Mouse (Mus musculus): Measurements from ENCODE around the gene Rps7. TPM values are rescaled to one million over a fixed set of nuclear protein-coding genes. Genes with fewer than 3 reads are reported as not detected.
A peak's percentile ranks its signal among the peaks of the same experiment; 100 is the strongest.

Gene Rps7
- polyA plus RNA-seq, 1 experiment from 2014 or later: 1,014 TPM

- no peaks in the 10 kb centered on the region for H3K27me3 ChIP-seq (ENCODE audit: control insufficient read depth, insufficient read depth, low read length)
- 71% methylated on average over 1 of the region's 1 CpGs for WGBS
- no peak overlapping the region for H3K4me2 ChIP-seq (replicated peaks; ENCODE audit: low read depth, low read length)
- no peak overlapping the region for H3K9ac ChIP-seq (replicated peaks; ENCODE audit: low read depth, low read length)
- no peak overlapping the region for H3K27ac ChIP-seq (ENCODE audit: low read length)
- H3K9me3 ChIP-seq (ENCODE audit: control insufficient read depth, low read depth, low read length): no peaks in the 10 kb centered on the region
- no peaks in the 10 kb centered on the region for H3K4me1 ChIP-seq (ENCODE audit: control insufficient read depth, insufficient read depth, low read length)
- no peak for ATAC-seq (ENCODE audit: insufficient number of reproducible peaks, insufficient read depth, low FRiP score, low read depth)
- H3K4me3 ChIP-seq (ENCODE audit: low read depth, low read length): no peak overlapping the region
- no peaks in the 10 kb centered on the region for H3K36me3 ChIP-seq (ENCODE audit: control insufficient read depth, insufficient read depth, low read length)
Observed at GRCm38 (mm10) chr12:28603494-28603893, 32.3 kb downstream of the Rps7 start.

- H3K9me3 ChIP-seq (ENCODE audit: control insufficient read depth, low read depth, low read length): no peaks in the 10 kb centered on the region
- no peak overlapping the region for H3K27ac ChIP-seq (ENCODE audit: low read length)
- no peaks in the 10 kb centered on the region for H3K4me1 ChIP-seq (ENCODE audit: control insufficient read depth, insufficient read depth, low read length)
- H3K27me3 ChIP-seq (ENCODE audit: control insufficient read depth, insufficient read depth, low read length): no peaks in the 10 kb centered on the region
- no peaks in the 10 kb centered on the region for H3K36me3 ChIP-seq (ENCODE audit: control insufficient read depth, insufficient read depth, low read length)
- H3K4me3 ChIP-seq (ENCODE audit: low read depth, low read length): no peak overlapping the region
- H3K9ac ChIP-seq (replicated peaks; ENCODE audit: low read depth, low read length): no peak overlapping the region
- no peak overlapping the region for H3K4me2 ChIP-seq (replicated peaks; ENCODE audit: low read depth, low read length)
- no peak for ATAC-seq (ENCODE audit: insufficient number of reproducible peaks, insufficient read depth, low FRiP score, low read depth)
- 25% methylated on average over 4 of the region's 4 CpGs for WGBS
Observed at GRCm38 (mm10) chr12:28602259-28602658, 33.5 kb downstream of the Rps7 start.

DNA sequence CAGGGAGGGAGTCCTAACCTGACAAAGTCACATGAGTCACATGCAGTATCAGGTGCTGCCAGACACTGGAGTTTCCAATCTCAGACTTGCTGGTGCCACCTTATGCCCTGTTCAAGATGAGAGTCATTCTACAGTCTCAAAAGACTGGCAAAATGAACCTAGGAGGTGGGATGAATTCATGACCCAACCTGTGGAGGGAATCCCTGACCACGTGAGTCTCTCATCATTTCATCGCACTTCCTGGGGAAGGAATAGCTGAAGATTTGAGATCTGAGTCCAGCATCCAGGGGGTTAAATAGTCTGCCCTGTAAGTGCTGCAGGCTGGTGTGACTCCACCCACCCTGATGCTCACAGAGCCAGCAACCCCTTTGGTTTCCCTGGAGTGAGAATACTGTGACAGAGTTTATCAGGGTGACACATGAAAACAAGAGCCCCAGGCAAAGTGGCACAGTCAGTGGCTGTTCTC is 37.2 kb downstream of the Rps7 start:
- Histone ChIP-seq H3K4me3 (ENCODE audit: low read depth, low read length) (no peak overlapping the region), H3K4me1 (ENCODE audit: control insufficient read depth, insufficient read depth, low read length) (no peaks in the 10 kb centered on the region), H3K9me3 (ENCODE audit: control insufficient read depth, low read depth, low read length) (no peaks in the 10 kb centered on the region), H3K9ac (replicated peaks; ENCODE audit: low read depth, low read length) (no peak overlapping the region), H3K27ac (ENCODE audit: low read length) (no peak overlapping the region), H3K27me3 (ENCODE audit: control insufficient read depth, insufficient read depth, low read length) (no peaks in the 10 kb centered on the region), H3K4me2 (replicated peaks; ENCODE audit: low read depth, low read length) (no peak overlapping the region), H3K36me3 (ENCODE audit: control insufficient read depth, insufficient read depth, low read length) (no peaks in the 10 kb centered on the region)
- WGBS: 55% methylated on average over 2 of the region's 2 CpGs
- no peak for ATAC-seq (ENCODE audit: insufficient number of reproducible peaks, insufficient read depth, low FRiP score, low read depth)

DNA sequence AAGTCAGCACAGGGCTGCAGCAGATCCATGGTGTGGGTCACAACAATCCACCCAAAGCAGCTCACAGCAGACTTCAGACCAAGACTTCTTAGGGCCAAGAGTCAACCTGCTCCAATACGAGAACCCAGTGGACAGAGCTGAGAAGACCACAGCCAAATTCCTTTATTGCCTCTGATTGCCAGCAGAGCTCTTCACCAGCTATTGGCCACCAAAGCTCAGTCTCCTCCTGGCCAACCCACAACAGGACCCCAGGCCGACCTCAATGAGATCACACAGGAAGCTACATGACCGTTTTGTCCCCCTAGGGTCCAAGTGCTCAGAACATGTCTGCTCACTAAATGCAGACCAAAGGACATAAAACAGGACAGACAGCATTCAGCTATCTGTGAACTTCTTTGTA is 37.6 kb downstream of the Rps7 start:
- Histone ChIP-seq H3K36me3 (ENCODE audit: control insufficient read depth, insufficient read depth, low read length) (no peaks in the 10 kb centered on the region), H3K9me3 (ENCODE audit: control insufficient read depth, low read depth, low read length) (no peaks in the 10 kb centered on the region), H3K4me3 (ENCODE audit: low read depth, low read length) (no peak overlapping the region), H3K27me3 (ENCODE audit: control insufficient read depth, insufficient read depth, low read length) (no peaks in the 10 kb centered on the region), H3K27ac (ENCODE audit: low read length) (no peak overlapping the region), H3K4me2 (replicated peaks; ENCODE audit: low read depth, low read length) (no peak overlapping the region), H3K4me1 (ENCODE audit: control insufficient read depth, insufficient read depth, low read length) (no peaks in the 10 kb centered on the region), H3K9ac (replicated peaks; ENCODE audit: low read depth, low read length) (no peak overlapping the region)
- no peak for ATAC-seq (ENCODE audit: insufficient number of reproducible peaks, insufficient read depth, low FRiP score, low read depth)
- WGBS: 61% methylated on average over 3 of the region's 3 CpGs

GRCm38 (mm10) chr12:28597699-28598098 is 38.1 kb downstream of the Rps7 start:
- H3K4me3 ChIP-seq (ENCODE audit: low read depth, low read length): no peak overlapping the region
- H3K9ac ChIP-seq (replicated peaks; ENCODE audit: low read depth, low read length): no peak overlapping the region
- H3K4me1 ChIP-seq (ENCODE audit: control insufficient read depth, insufficient read depth, low read length): no peaks in the 10 kb centered on the region
- no peak for ATAC-seq (ENCODE audit: insufficient number of reproducible peaks, insufficient read depth, low FRiP score, low read depth)
- H3K9me3 ChIP-seq (ENCODE audit: control insufficient read depth, low read depth, low read length): no peaks in the 10 kb centered on the region
- WGBS: 84% methylated on average over 9 of the region's 9 CpGs
- no peak overlapping the region for H3K27ac ChIP-seq (ENCODE audit: low read length)
- H3K4me2 ChIP-seq (replicated peaks; ENCODE audit: low read depth, low read length): no peak overlapping the region
- H3K36me3 ChIP-seq (ENCODE audit: control insufficient read depth, insufficient read depth, low read length): no peaks in the 10 kb centered on the region
- no peaks in the 10 kb centered on the region for H3K27me3 ChIP-seq (ENCODE audit: control insufficient read depth, insufficient read depth, low read length)

DNA sequence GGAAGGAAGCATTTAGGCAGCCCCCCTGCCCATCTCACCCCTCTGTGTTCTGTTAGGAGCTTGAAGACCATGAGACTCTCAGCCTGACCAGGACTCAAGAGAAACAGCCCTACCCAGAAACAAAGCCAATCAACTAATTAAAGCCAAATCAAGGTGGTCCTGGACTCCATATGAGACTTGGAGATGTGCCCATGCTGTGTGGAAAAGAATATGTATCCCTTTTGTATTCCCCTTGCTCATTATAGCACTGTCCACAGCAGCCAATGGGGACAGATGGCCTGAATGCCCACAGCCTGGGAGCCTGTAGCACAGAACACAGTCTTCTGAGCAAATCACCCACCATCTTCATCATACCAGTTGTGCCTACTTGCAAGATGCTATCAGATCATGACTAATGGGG is 38.9 kb downstream of the Rps7 start:
- ATAC-seq (ENCODE audit: insufficient number of reproducible peaks, insufficient read depth, low FRiP score, low read depth): no peak
- H3K9me3 ChIP-seq (ENCODE audit: control insufficient read depth, low read depth, low read length): no peaks in the 10 kb centered on the region
- H3K4me2 ChIP-seq (replicated peaks; ENCODE audit: low read depth, low read length): no peak overlapping the region
- H3K27me3 ChIP-seq (ENCODE audit: control insufficient read depth, insufficient read depth, low read length): no peaks in the 10 kb centered on the region
- no peak overlapping the region for H3K27ac ChIP-seq (ENCODE audit: low read length)
- no peaks in the 10 kb centered on the region for H3K4me1 ChIP-seq (ENCODE audit: control insufficient read depth, insufficient read depth, low read length)
- H3K36me3 ChIP-seq (ENCODE audit: control insufficient read depth, insufficient read depth, low read length): no peaks in the 10 kb centered on the region
- no peak overlapping the region for H3K9ac ChIP-seq (replicated peaks; ENCODE audit: low read depth, low read length)
- no peak overlapping the region for H3K4me3 ChIP-seq (ENCODE audit: low read depth, low read length)

DNA sequence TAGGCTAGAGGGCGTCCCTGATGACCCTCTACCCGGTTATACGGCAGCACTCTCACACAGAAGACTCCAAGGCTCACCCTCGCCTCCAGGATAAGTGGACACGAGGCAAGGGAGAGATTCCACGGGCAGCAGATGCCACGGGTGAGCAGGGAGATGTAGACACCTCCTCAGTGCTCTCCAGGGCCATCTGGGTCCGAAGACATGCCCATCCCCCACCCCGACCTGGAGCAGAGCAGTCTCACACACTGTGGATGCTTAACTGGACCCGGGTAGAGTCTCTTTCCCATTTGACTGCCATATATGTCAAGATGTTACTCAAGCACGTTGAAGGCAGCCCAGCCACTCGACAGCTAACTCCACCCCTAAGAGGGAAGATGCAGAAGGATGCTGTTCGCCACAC is 45.3 kb downstream of the Rps7 start:
- H3K9ac ChIP-seq (replicated peaks; ENCODE audit: low read depth, low read length): no peak overlapping the region
- ATAC-seq (ENCODE audit: insufficient number of reproducible peaks, insufficient read depth, low FRiP score, low read depth): no peak
- 0 out of 2 replicates have a peak, but pooled peaks cover 3% of the 10 kb centered on the region for H3K4me1 ChIP-seq (ENCODE audit: control insufficient read depth, insufficient read depth, low read length)
- no peak overlapping the region for H3K4me2 ChIP-seq (replicated peaks; ENCODE audit: low read depth, low read length)
- 47% methylated on average over 13 of the region's 13 CpGs for WGBS
- H3K36me3 ChIP-seq (ENCODE audit: control insufficient read depth, insufficient read depth, low read length): no peaks in the 10 kb centered on the region
- H3K27me3 ChIP-seq (ENCODE audit: control insufficient read depth, insufficient read depth, low read length): no peaks in the 10 kb centered on the region
- H3K4me3 ChIP-seq (ENCODE audit: low read depth, low read length): no peak overlapping the region
- no peaks in the 10 kb centered on the region for H3K9me3 ChIP-seq (ENCODE audit: control insufficient read depth, low read depth, low read length)
- H3K27ac ChIP-seq (ENCODE audit: low read length): no peak overlapping the region

DNA sequence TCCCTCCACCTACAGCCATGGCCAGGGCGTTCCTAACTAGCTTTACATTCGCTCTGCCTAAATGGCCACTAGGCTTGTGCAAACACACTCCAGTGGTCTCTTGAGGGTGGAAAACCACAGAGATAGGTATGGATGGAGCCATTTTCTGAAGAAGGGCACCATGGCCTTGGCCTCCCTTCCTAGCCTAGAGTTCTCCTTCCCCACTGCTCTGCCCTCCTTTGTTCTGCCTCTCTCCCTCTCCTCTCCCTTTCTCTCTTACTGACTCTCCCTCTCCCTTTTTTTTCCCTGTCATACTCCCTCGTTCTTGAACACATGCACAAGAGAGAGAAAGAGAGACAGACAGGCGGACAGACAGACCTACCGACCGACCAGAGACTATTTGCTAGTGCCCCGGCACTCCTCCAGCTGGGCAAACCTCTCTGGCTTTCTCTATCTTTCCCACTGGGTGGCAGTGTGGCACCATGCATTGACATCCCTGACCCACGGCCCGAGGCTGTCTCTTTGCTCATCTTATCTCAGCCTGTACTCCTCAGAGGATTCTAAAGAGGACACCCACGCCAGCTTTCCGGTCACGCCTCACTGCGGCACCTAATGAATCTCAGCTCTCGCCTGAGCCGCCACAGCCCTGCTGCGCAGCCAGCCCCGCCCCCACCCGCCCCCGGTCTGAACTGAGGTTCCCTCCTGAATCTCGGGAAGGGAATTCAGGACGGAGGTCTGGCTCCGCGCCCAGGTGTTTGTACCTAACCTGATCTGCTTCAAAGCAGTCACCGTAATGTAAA is 46.5 kb downstream of the Rps7 start:
- H3K27ac ChIP-seq (ENCODE audit: low read length): no peak overlapping the region

DNA sequence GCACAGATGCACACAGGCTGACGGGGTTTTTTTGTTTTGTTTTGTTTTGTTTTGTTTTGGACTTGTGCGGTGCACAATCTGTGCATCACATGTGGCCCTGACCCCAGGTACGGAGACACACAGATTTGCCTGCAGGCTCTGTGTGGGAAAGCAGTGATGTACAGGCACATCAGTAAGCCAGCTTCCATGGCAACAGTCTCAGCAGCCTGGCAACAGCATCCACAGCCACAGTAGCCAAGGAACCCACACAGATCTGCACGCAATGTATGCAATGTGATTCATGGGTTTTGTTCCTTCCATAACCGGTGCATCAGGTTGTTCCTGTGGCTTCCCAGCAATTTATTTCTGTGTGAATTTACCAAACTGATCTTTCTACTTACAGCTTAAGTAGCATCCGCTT is 47.8 kb downstream of the Rps7 start:
- H3K36me3 ChIP-seq (ENCODE audit: control insufficient read depth, insufficient read depth, low read length): no peaks in the 10 kb centered on the region
- H3K27me3 ChIP-seq (ENCODE audit: control insufficient read depth, insufficient read depth, low read length): no peaks in the 10 kb centered on the region
- no peak overlapping the region for H3K4me2 ChIP-seq (replicated peaks; ENCODE audit: low read depth, low read length)
- no peak overlapping the region for H3K27ac ChIP-seq (ENCODE audit: low read length)
- WGBS: 80% methylated on average over 6 of the region's 6 CpGs
- H3K4me3 ChIP-seq (ENCODE audit: low read depth, low read length): no peak overlapping the region
- 0 out of 2 replicates have a peak, but pooled peaks cover 3% of the 10 kb centered on the region for H3K4me1 ChIP-seq (ENCODE audit: control insufficient read depth, insufficient read depth, low read length)
- H3K9me3 ChIP-seq (ENCODE audit: control insufficient read depth, low read depth, low read length): no peaks in the 10 kb centered on the region
- no peak for ATAC-seq (ENCODE audit: insufficient number of reproducible peaks, insufficient read depth, low FRiP score, low read depth)
- no peak overlapping the region for H3K9ac ChIP-seq (replicated peaks; ENCODE audit: low read depth, low read length)

More for the DNA sequence above, 46.5 kb downstream of the Rps7 start:
- Histone ChIP-seq H3K4me1 (ENCODE audit: control insufficient read depth, insufficient read depth, low read length) (0 out of 2 replicates have a peak, but pooled peaks cover 3% of the 10 kb centered on the region), H3K9me3 (ENCODE audit: control insufficient read depth, low read depth, low read length) (no peaks in the 10 kb centered on the region), H3K27me3 (ENCODE audit: control insufficient read depth, insufficient read depth, low read length) (no peaks in the 10 kb centered on the region), H3K4me2 (replicated peaks; ENCODE audit: low read depth, low read length) (peak overlapping the region; percentile 75), H3K36me3 (ENCODE audit: control insufficient read depth, insufficient read depth, low read length) (no peaks in the 10 kb centered on the region), H3K9ac (replicated peaks; ENCODE audit: low read depth, low read length) (0 out of 2 replicates have a peak overlapping the region, but pooled peaks have one; percentile 25), H3K4me3 (ENCODE audit: low read depth, low read length) (peak overlapping the region; percentile 29)
- ATAC-seq (ENCODE audit: insufficient number of reproducible peaks, insufficient read depth, low FRiP score, low read depth): peak; percentile 83; the same call in 1 of the 2 replicates
- 8% methylated on average over 24 of the region's 24 CpGs for WGBS

All from stomach, embryonic 14.5 days (tissue).